Mouse (Mus musculus): ENCODE measurements around the gene Met. TPM values are rescaled to one million over a fixed set of nuclear protein-coding genes. Genes with fewer than 3 reads are reported as not detected.

Gene Met
- polyA plus RNA-seq, 1 experiment from 2014 or later = 25.3 TPM

DNA sequence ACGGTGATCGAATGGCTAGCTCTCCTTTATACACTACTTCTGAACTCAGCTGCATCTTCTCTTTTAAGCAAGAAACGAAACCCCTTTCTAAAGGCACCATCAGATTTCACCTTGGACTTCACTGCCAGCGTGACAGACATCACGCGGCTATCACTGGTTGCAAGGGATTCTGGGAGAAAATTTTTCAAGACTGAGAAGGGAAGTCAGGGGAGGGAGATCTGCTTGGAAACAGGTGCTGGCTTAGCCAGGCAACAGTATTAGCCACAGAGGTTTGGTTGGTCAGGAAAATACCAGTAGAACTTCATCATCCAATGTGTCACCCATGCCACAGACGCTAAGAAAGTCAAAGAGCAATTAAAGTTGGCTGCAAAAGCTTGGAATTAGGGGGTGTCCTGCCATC is 2.2 kb upstream of the Met start:
- no peaks in the 10 kb centered on the region for H3K9me3 ChIP-seq (ENCODE audit: control insufficient read depth, low read length)
- peaks cover 2% of the 10 kb centered on the region; the same call in 1 of the 2 replicates for H3K4me1 ChIP-seq (ENCODE audit: control insufficient read depth, insufficient read depth, low read length)
- WGBS = 77% methylated on average over 7 of the region's 7 CpGs
- H3K27me3 ChIP-seq (ENCODE audit: control insufficient read depth, insufficient read depth, low read length) = peaks cover 3% of the 10 kb centered on the region; the same call in 1 of the 2 replicates
- H3K9ac ChIP-seq (ENCODE audit: low read depth, low read length) = no peak overlapping the region
- H3K27ac ChIP-seq (ENCODE audit: low read depth, low read length) = no peak overlapping the region
- H3K4me2 ChIP-seq (replicated peaks; ENCODE audit: low read depth, low read length) = no peak overlapping the region
- H3K36me3 ChIP-seq (ENCODE audit: control insufficient read depth, insufficient read depth, low read length) = no peaks in the 10 kb centered on the region
- no peak for ATAC-seq (ENCODE audit: low FRiP score, low TSS enrichment)
- no peak overlapping the region for H3K4me3 ChIP-seq (ENCODE audit: low read length)

DNA sequence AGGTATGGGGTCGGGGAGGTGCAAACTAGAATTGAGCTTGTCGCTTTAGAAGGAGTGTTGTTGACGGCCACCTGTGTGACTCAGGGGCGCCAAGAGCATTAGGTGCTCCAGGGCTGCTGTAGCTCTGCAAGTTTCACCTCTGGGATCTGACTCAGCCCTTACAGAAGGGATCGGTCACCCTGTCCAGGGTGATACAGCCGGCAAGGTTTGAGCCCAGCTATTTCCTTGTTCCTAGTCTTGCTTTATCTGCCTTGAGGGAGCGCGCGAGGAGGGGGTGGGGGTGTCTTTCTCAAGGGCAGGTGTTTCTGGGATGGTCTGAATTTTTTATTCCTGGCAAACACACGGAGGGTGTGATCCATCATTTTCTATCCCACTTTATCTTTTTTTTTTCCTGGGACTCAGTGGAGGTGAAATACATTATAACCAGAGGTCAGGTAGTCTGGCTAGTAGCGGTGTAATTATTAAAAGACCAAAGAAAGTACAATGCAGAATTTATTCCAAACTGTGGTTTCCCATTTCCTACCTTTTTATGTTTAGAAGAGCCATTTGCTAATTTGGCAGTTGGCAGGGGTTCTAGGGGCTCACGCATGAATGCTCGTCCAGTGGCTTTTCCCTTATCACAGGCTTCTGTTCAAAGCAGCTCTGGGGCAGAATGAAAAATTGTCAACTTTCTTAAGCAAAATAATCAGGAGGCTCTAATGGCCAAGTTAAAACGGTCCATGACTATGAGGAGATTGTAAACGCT is 853 bp downstream of the Met start:
- H3K4me1 ChIP-seq (ENCODE audit: control insufficient read depth, insufficient read depth, low read length) = peaks cover 2% of the 10 kb centered on the region; the same call in 1 of the 2 replicates

GRCm38 (mm10) chr6:17466526-17466925 is 2.9 kb downstream of the Met start:
- Histone ChIP-seq H3K4me3 (ENCODE audit: low read length) (no peak overlapping the region), H3K36me3 (ENCODE audit: control insufficient read depth, insufficient read depth, low read length) (no peaks in the 10 kb centered on the region), H3K27me3 (ENCODE audit: control insufficient read depth, insufficient read depth, low read length) (no peaks in the 10 kb centered on the region; the same call in 1 of the 2 replicates), H3K27ac (ENCODE audit: low read depth, low read length) (no peak overlapping the region), H3K4me1 (ENCODE audit: control insufficient read depth, insufficient read depth, low read length) (peaks cover 2% of the 10 kb centered on the region; the same call in 1 of the 2 replicates), H3K4me2 (replicated peaks; ENCODE audit: low read depth, low read length) (no peak overlapping the region), H3K9me3 (ENCODE audit: control insufficient read depth, low read length) (no peaks in the 10 kb centered on the region), H3K9ac (ENCODE audit: low read depth, low read length) (no peak overlapping the region)
- no peak for ATAC-seq (ENCODE audit: low FRiP score, low TSS enrichment)
- 86% methylated on average over 3 of the region's 3 CpGs for WGBS

More for the DNA sequence above, 853 bp downstream of the Met start:
- Histone ChIP-seq H3K9ac (ENCODE audit: low read depth, low read length) (peak overlapping the region; percentile 77), H3K4me2 (replicated peaks; ENCODE audit: low read depth, low read length) (peak overlapping the region; percentile 94), H3K27ac (ENCODE audit: low read depth, low read length) (peak overlapping the region; percentile 66), H3K4me3 (ENCODE audit: low read length) (peak overlapping the region; percentile 70), H3K36me3 (ENCODE audit: control insufficient read depth, insufficient read depth, low read length) (no peaks in the 10 kb centered on the region), H3K27me3 (ENCODE audit: control insufficient read depth, insufficient read depth, low read length) (peaks cover 3% of the 10 kb centered on the region; the same call in 1 of the 2 replicates), H3K9me3 (ENCODE audit: control insufficient read depth, low read length) (no peaks in the 10 kb centered on the region)
- peak; percentile 69 for ATAC-seq (ENCODE audit: low FRiP score, low TSS enrichment)
- 3% methylated on average over 15 of the region's 15 CpGs for WGBS

GRCm38 (mm10) chr6:17468993-17469392 is 5.4 kb downstream of the Met start:
- Histone ChIP-seq H3K36me3 (ENCODE audit: control insufficient read depth, insufficient read depth, low read length) (no peaks in the 10 kb centered on the region), H3K4me1 (ENCODE audit: control insufficient read depth, insufficient read depth, low read length) (peaks cover 2% of the 10 kb centered on the region; the same call in 1 of the 2 replicates), H3K27ac (ENCODE audit: low read depth, low read length) (no peak overlapping the region), H3K9me3 (ENCODE audit: control insufficient read depth, low read length) (no peaks in the 10 kb centered on the region), H3K4me2 (replicated peaks; ENCODE audit: low read depth, low read length) (no peak overlapping the region), H3K4me3 (ENCODE audit: low read length) (no peak overlapping the region), H3K27me3 (ENCODE audit: control insufficient read depth, insufficient read depth, low read length) (no peaks in the 10 kb centered on the region), H3K9ac (ENCODE audit: low read depth, low read length) (no peak overlapping the region)
- no peak for ATAC-seq (ENCODE audit: low FRiP score, low TSS enrichment)
- WGBS = 88% methylated on average over 5 of the region's 5 CpGs

- Histone ChIP-seq H3K9me3 (ENCODE audit: control insufficient read depth, low read length) (no peaks in the 10 kb centered on the region), H3K4me1 (ENCODE audit: control insufficient read depth, insufficient read depth, low read length) (no peaks in the 10 kb centered on the region), H3K36me3 (ENCODE audit: control insufficient read depth, insufficient read depth, low read length) (no peaks in the 10 kb centered on the region), H3K4me2 (replicated peaks; ENCODE audit: low read depth, low read length) (no peak overlapping the region), H3K4me3 (ENCODE audit: low read length) (no peak overlapping the region), H3K27ac (ENCODE audit: low read depth, low read length) (no peak overlapping the region), H3K27me3 (ENCODE audit: control insufficient read depth, insufficient read depth, low read length) (no peaks in the 10 kb centered on the region), H3K9ac (ENCODE audit: low read depth, low read length) (no peak overlapping the region)
- no peak for ATAC-seq (ENCODE audit: low FRiP score, low TSS enrichment)
- 84% methylated on average over 3 of the region's 3 CpGs for WGBS
Measured at GRCm38 (mm10) chr6:17473128-17473527, 9.5 kb downstream of the Met start.

DNA sequence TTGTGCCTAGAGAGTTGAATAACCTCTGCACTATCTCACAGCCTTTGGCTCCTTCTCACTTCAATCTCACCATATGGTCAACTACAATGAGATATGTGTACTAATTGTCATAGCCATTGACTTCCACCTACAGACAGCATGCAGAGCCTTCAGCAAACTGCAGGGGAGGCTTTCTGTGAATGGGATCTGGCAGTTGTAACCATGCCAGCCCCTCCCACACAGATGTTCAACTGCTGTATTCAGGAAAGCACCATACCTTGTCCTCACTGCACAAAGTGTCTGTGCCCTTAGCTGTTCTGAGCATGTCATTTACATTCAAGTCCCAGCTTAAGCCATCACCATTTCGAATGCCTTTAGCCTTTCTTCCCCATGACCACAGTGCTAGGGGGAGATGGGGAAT is 14.2 kb downstream of the Met start:
- no peaks in the 10 kb centered on the region for H3K36me3 ChIP-seq (ENCODE audit: control insufficient read depth, insufficient read depth, low read length)
- H3K27ac ChIP-seq (ENCODE audit: low read depth, low read length) = no peak overlapping the region
- H3K4me3 ChIP-seq (ENCODE audit: low read length) = no peak overlapping the region
- no peak for ATAC-seq (ENCODE audit: low FRiP score, low TSS enrichment)
- H3K9ac ChIP-seq (ENCODE audit: low read depth, low read length) = no peak overlapping the region
- H3K9me3 ChIP-seq (ENCODE audit: control insufficient read depth, low read length) = no peaks in the 10 kb centered on the region
- 86% methylated on average over 1 of the region's 1 CpGs for WGBS
- H3K4me1 ChIP-seq (ENCODE audit: control insufficient read depth, insufficient read depth, low read length) = no peaks in the 10 kb centered on the region
- H3K4me2 ChIP-seq (replicated peaks; ENCODE audit: low read depth, low read length) = no peak overlapping the region
- no peaks in the 10 kb centered on the region for H3K27me3 ChIP-seq (ENCODE audit: control insufficient read depth, insufficient read depth, low read length)

DNA sequence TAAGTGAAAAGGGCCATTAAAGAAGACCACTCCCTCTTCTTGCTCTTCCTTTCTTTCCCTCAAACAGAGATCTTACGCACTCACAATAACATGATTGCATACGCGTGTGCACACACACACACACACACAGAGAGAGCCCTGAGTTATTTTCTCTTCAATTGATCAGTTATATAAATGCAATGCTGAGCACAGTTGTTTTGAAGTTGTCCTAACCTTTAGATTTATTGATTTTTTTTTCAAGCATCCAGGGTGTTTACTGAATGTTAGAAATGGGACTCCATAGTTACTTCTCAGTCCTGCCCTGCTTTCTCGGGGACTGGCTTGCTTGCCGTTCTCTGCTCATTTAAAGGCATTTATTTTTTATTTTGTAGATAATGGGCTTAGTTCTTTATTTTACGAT is 14.7 kb downstream of the Met start:
- Histone ChIP-seq H3K4me3 (ENCODE audit: low read length) (no peak overlapping the region), H3K9me3 (ENCODE audit: control insufficient read depth, low read length) (no peaks in the 10 kb centered on the region), H3K9ac (ENCODE audit: low read depth, low read length) (no peak overlapping the region), H3K36me3 (ENCODE audit: control insufficient read depth, insufficient read depth, low read length) (no peaks in the 10 kb centered on the region), H3K27ac (ENCODE audit: low read depth, low read length) (no peak overlapping the region), H3K27me3 (ENCODE audit: control insufficient read depth, insufficient read depth, low read length) (no peaks in the 10 kb centered on the region), H3K4me1 (ENCODE audit: control insufficient read depth, insufficient read depth, low read length) (no peaks in the 10 kb centered on the region), H3K4me2 (replicated peaks; ENCODE audit: low read depth, low read length) (no peak overlapping the region)
- ATAC-seq (ENCODE audit: low FRiP score, low TSS enrichment) = no peak
- 91% methylated on average over 6 of the region's 6 CpGs for WGBS

- WGBS = 84% methylated on average over 10 of the region's 10 CpGs
- H3K4me2 ChIP-seq (replicated peaks; ENCODE audit: low read depth, low read length) = no peak overlapping the region
- ATAC-seq (ENCODE audit: low FRiP score, low TSS enrichment) = no peak
Measured at GRCm38 (mm10) chr6:17478838-17479570, 15.4 kb downstream of the Met start.

DNA sequence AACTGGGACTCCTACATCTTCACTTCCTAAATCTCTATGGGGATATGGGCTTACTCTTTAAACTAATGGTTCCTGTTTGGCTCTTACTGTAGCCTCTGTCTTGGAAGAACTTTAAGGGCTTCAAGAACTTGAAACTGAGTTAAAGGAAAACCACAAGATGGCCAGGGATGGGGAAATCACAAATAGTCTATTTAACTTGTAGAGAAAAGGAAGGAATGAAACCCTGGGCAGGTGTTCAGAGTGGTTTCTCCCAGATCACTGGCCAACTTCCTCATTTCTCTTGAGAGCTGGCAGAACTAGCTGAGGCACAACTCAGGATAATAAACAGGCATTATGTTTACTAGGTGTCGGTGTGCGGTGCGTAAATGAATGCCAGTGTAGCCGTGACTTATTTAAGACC is 17.5 kb downstream of the Met start:
- H3K27me3 ChIP-seq (ENCODE audit: control insufficient read depth, insufficient read depth, low read length) = no peaks in the 10 kb centered on the region
- H3K4me2 ChIP-seq (replicated peaks; ENCODE audit: low read depth, low read length) = no peak overlapping the region
- H3K9ac ChIP-seq (ENCODE audit: low read depth, low read length) = no peak overlapping the region
- no peaks in the 10 kb centered on the region for H3K4me1 ChIP-seq (ENCODE audit: control insufficient read depth, insufficient read depth, low read length)
- no peaks in the 10 kb centered on the region for H3K9me3 ChIP-seq (ENCODE audit: control insufficient read depth, low read length)
- ATAC-seq (ENCODE audit: low FRiP score, low TSS enrichment) = no peak
- no peaks in the 10 kb centered on the region for H3K36me3 ChIP-seq (ENCODE audit: control insufficient read depth, insufficient read depth, low read length)
- 91% methylated on average over 4 of the region's 4 CpGs for WGBS
- H3K4me3 ChIP-seq (ENCODE audit: low read length) = no peak overlapping the region
- H3K27ac ChIP-seq (ENCODE audit: low read depth, low read length) = no peak overlapping the region

More at GRCm38 (mm10) chr6:17478838-17479570, 15.4 kb downstream of the Met start:
- Histone ChIP-seq H3K9ac (ENCODE audit: low read depth, low read length) (no peak overlapping the region), H3K27ac (ENCODE audit: low read depth, low read length) (no peak overlapping the region), H3K9me3 (ENCODE audit: control insufficient read depth, low read length) (no peaks in the 10 kb centered on the region), H3K27me3 (ENCODE audit: control insufficient read depth, insufficient read depth, low read length) (no peaks in the 10 kb centered on the region), H3K4me1 (ENCODE audit: control insufficient read depth, insufficient read depth, low read length) (no peaks in the 10 kb centered on the region), H3K36me3 (ENCODE audit: control insufficient read depth, insufficient read depth, low read length) (no peaks in the 10 kb centered on the region), H3K4me3 (ENCODE audit: low read length) (no peak overlapping the region)

Data from kidney, embryonic 14.5 days (tissue).